8 mouse cellular contexts compared by ENCODE assay signal in the genomic region with DNA sequence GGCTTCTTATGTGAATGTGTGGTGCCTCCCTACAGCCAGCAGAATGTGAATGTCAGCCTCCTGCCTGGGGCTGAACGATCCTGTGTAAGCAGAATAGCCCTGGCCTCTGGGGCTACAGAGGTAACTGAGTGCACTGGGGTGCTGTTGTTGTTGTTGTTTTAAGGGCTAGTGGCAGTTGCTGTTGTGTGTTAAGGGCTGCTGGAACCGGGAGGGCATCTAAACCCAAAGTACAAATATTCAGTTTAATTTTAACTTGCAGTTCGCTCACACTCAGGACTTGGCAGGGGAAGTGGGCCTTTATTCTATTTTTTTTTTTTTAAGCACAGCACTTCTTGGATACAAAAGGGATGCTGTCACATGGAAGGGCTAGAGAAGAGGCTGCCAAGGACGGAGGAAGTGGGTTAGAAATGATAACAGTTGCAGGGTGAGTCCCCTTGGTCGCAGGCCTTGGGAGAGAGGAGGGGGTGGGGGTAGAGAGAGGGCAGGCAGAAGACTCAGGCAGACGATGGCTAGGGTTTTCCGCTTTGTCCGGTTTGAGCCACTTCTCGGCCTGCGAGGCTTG. TPM values are rescaled to one million over a fixed set of nuclear protein-coding genes. Genes with fewer than 3 reads are reported as not detected.
DNase-seq lines count a peak whose midpoint lies in the region; ATAC-seq lines count a peak whose summit lies in the region.

No protein-coding gene starts in this region.

- no peak overlapping the region for H3K4me2 ChIP-seq in embryonic facial prominence, embryonic 14.5 days (ENCODE audit: low read depth, low read length)
- no peak overlapping the region for H3K4me2 ChIP-seq in midbrain, embryonic 16.5 days (ENCODE audit: low read length)

- H3K9ac ChIP-seq in embryonic facial prominence, embryonic 14.5 days (ENCODE audit: low read depth, low read length), result no peak overlapping the region
- no peak overlapping the region for H3K9ac ChIP-seq in midbrain, embryonic 16.5 days (ENCODE audit: low read depth, low read length)

- no peaks in the 10 kb centered on the region for H3K9me3 ChIP-seq in embryonic facial prominence, embryonic 14.5 days (ENCODE audit: control insufficient read depth, low read length)
- H3K9me3 ChIP-seq in midbrain, embryonic 16.5 days (replicated peaks; ENCODE audit: control insufficient read depth, low read length, poor library complexity, severe bottlenecking), result no peaks in the 10 kb centered on the region

- H3K27ac ChIP-seq in embryonic facial prominence, embryonic 14.5 days (replicated peaks; ENCODE audit: low read depth, low read length), result peak overlapping the region; percentile 22; the same call in 1 of the 2 replicates
- peak overlapping the region; percentile 40 for H3K27ac ChIP-seq in midbrain, embryonic 16.5 days (ENCODE audit: low read length)

- ATAC-seq in embryonic facial prominence, embryonic 14.5 days (ENCODE audit: low read depth), result no peak
- ATAC-seq in midbrain, embryonic 16.5 days, result no peak

- no peaks in the 10 kb centered on the region for H3K27me3 ChIP-seq in embryonic facial prominence, embryonic 14.5 days (replicated peaks; ENCODE audit: control insufficient read depth, insufficient read depth, low read length)
- H3K27me3 ChIP-seq in midbrain, embryonic 16.5 days (ENCODE audit: control insufficient read depth, insufficient read depth, low read depth, low read length), result no peaks in the 10 kb centered on the region

- 52% methylated on average over 10 of the region's 10 CpGs for WGBS in embryonic facial prominence, embryonic 14.5 days
- WGBS in midbrain, embryonic 16.5 days, result 43% methylated on average over 10 of the region's 10 CpGs

- no peak overlapping the region for H3K4me3 ChIP-seq in embryonic facial prominence, embryonic 14.5 days (ENCODE audit: low read depth, low read length)
- H3K4me3 ChIP-seq in midbrain, embryonic 16.5 days (ENCODE audit: low read depth, low read length), result no peak overlapping the region

- DNase-seq in cerebellum, adult 18-20 months, result peak; percentile 43 to 44
- no peak for DNase-seq in cerebellum, adult 11 months
- peak; percentile 90 for DNase-seq in 416B (ENCODE audit: low read depth)
- peak; percentile 26 for DNase-seq in embryonic facial prominence, embryonic 14.5 days (ENCODE audit: low spot score)
- peak; percentile 60 to 80 for DNase-seq in kidney, adult 8-10 months
- DNase-seq in gastrocnemius, postnatal 25 days, result no peak
- no peak for DNase-seq in thymus, postnatal 0 days (ENCODE audit: low spot score)

- peaks cover 55% of the 10 kb centered on the region for H3K4me1 ChIP-seq in embryonic facial prominence, embryonic 14.5 days (ENCODE audit: control insufficient read depth, insufficient read depth, low read length)
- H3K4me1 ChIP-seq in midbrain, embryonic 16.5 days (ENCODE audit: control insufficient read depth, insufficient read depth, low read length), result peaks cover 64% of the 10 kb centered on the region

- peaks cover 5% of the 10 kb centered on the region for H3K36me3 ChIP-seq in embryonic facial prominence, embryonic 14.5 days (ENCODE audit: control insufficient read depth, insufficient read depth, low read length)
- H3K36me3 ChIP-seq in midbrain, embryonic 16.5 days (ENCODE audit: control insufficient read depth, insufficient read depth, low read length), result 0 out of 2 replicates have a peak, but pooled peaks cover 2% of the 10 kb centered on the region

RNA-seq across cellular contexts. Expression of a gene that starts 26.5 kb away (rescaled TPM):
- polyA plus RNA-seq in embryonic facial prominence, embryonic 14.5 days (2014; fragmentation: Nextera tagmentation; extraction: Ambion mirVana), result 107 and 112 TPM in 2 replicates
- 107 and 117 TPM in 2 replicates for polyA plus RNA-seq in midbrain, embryonic 16.5 days (2015; fragmentation: Nextera tagmentation; extraction: Ambion mirVana)
- 10 to 100 TPM; 59.4 to 67.3 TPM for total RNA-seq in gastrocnemius, postnatal 25 days (2021)
- 150 and 161 TPM in 2 replicates for polyA plus RNA-seq in thymus, postnatal 0 days (2015; fragmentation: Nextera tagmentation; extraction: Ambion mirVana)

Comparison
In these comparisons a context has a peak if more than half of its experiments do, and no peak if none do; other contexts are left out.
1. DNase-seq: peak in cerebellum, adult 18-20 months (2 of 2), 416B (single experiment), embryonic facial prominence, embryonic 14.5 days (single experiment) and kidney, adult 8-10 months (2 of 2); none in cerebellum, adult 11 months (single experiment), gastrocnemius, postnatal 25 days (single experiment) and thymus, postnatal 0 days (single experiment).